Mouse (Mus musculus) E14TG2a.4 (cell line): Measurements from ENCODE around the gene Wfdc2.

ENCODE experiments used
- CTCF ChIP-seq: conservative IDR thresholded peaks from 2 replicates; pipeline ENCODE4 v1.5.1; 2014; ENCODE audit warnings: low read length
- NANOG ChIP-seq: IDR thresholded peaks from 2 replicates; pipeline ENCODE4 v1.6.1; 2014; ENCODE audit warnings: borderline replicate concordance, low read length, mixed read lengths
- POU5F1 ChIP-seq: IDR thresholded peaks from 2 replicates; pipeline ENCODE4 v1.6.1; 2014; ENCODE audit warnings: low read length, borderline replicate concordance

- TF ChIP-seq CTCF (no peak), NANOG (no peak), POU5F1 (no peak)
Measured at GRCm38 (mm10) chr2:164534315-164534714, 27.9 kb upstream of the Wfdc2 start.
